Mouse (Mus musculus) liver, postnatal 0 days (tissue): Measurements from ENCODE around the gene Ntm.

Source experiments
- CTCF ChIP-seq: sonication (generic); IDR thresholded peaks from 2 replicates; pipeline ENCODE4 v1.5.1; 2016; ENCODE audit warnings: antibody characterized with exemption, low read depth
- EP300 ChIP-seq: IDR thresholded peaks from 2 replicates; pipeline ENCODE4 v1.6.1; 2016; ENCODE audit warnings: antibody characterized with exemption, low read depth, mild to moderate bottlenecking

DNA sequence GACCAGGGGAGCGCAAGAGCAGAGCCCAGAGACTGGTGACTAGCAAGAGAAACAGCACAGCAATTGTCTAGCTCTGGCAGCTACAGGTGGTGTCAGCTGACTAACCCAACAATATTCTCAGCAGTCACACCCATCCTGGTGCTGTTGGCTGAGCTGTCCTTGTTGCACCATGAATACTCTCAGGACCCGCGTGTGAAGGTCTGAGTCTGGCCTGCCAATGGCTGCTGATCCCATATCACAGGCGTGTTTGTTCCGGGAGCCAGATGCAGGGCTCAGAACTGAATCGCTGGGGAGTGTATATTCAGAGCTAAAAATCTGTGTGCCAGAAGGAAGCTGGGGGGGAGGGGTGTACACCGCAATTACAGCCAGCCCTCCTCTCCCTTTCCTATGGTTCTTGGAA is 310.1 kb downstream of the Ntm start:
- TF ChIP-seq CTCF (no peak), EP300 (no peak)
